Mouse (Mus musculus) stomach, embryonic 16.5 days (tissue): ENCODE measurements around the gene Hoxc12. TPM values are rescaled to one million over a fixed set of nuclear protein-coding genes. Genes with fewer than 3 reads are reported as not detected.
A peak's percentile ranks its signal among the peaks of the same experiment; 100 is the strongest.

Source experiments
- ATAC-seq: fragments of 200-750 bp; cut with Nextera tagmentation; 2 replicates; pipeline ENCODE4 v1.8.0; 2017; ENCODE audit warnings: moderate number of reproducible peaks, moderate TSS enrichment; ENCODE audit not compliant: insufficient read depth, low FRiP score
- H3K27ac ChIP-seq: fragments of 300-500 bp; sonication (generic); 2 replicates; pipeline ENCODE4 v1.5.1; 2014; ENCODE audit warnings: low read length
- H3K27me3 ChIP-seq: fragments of 300-500 bp; sonication (generic); 2 replicates; pipeline ENCODE4 v1.6.1; 2014; ENCODE audit warnings: low read length, control low read depth, mixed read lengths; ENCODE audit not compliant: control insufficient read depth, insufficient read depth
- H3K36me3 ChIP-seq: fragments of 300-500 bp; sonication (generic); 2 replicates; pipeline ENCODE4 v1.6.1; 2014; ENCODE audit warnings: low read length; ENCODE audit not compliant: control insufficient read depth, insufficient read depth
- H3K4me1 ChIP-seq: fragments of 300-500 bp; sonication (generic); 2 replicates; pipeline ENCODE4 v1.6.1; 2014; ENCODE audit warnings: low read length, control low read depth, mixed read lengths; ENCODE audit not compliant: control insufficient read depth, insufficient read depth
- H3K4me2 ChIP-seq: fragments of 300-500 bp; sonication (generic); 2 replicates; pipeline ENCODE4 v1.6.1; 2014; ENCODE audit warnings: low read depth, low read length, mixed read lengths
- H3K4me3 ChIP-seq: fragments of 300-500 bp; sonication (generic); replicated peaks from 2 replicates; pipeline ENCODE4 v1.5.1; 2014; ENCODE audit warnings: mild to moderate bottlenecking, low read length
- H3K9ac ChIP-seq: fragments of 300-500 bp; sonication (generic); 2 replicates; pipeline ENCODE4 v1.6.1; 2014; ENCODE audit warnings: low read length
- H3K9me3 ChIP-seq: fragments of 300-500 bp; sonication (generic); replicated peaks from 2 replicates; pipeline ENCODE4 v1.6.1; 2016; ENCODE audit warnings: low read length, control low read depth; ENCODE audit not compliant: control insufficient read depth
- WGBS: fragments of 180-500 bp; shearing (Covaris S2); extraction: QIAGEN DNeasy Blood & Tissue Kit; methylation state at CpG from one replicate; pipeline ENCODE4 v1.1.7; 2014; 5-methylcytosine and 5-hydroxymethylcytosine counted together
- microRNA-seq: library from miRNA; unstranded; fragments of <30 nt; microRNA quantifications from one replicate; pipeline ENCODE4, GENCODE M21; 2016
- polyA plus RNA-seq: library from polyadenylated mRNA; unstranded; fragments of >200 nt; fragmentation: Nextera tagmentation; extraction: Ambion mirVana; gene quantifications from 2 replicates; pipeline ENCODE4 v1.2.1, GENCODE M21; 2015

The Hoxc12 gene
- polyA plus RNA-seq, 1 experiment from 2014 or later: not detected

- peaks cover 92% of the 10 kb centered on the region for H3K27me3 ChIP-seq
- H3K9ac ChIP-seq: no peak overlapping the region
- no peaks in the 10 kb centered on the region for H3K4me1 ChIP-seq
- 3% methylated on average over 10 of the region's 10 CpGs for WGBS
- no peak overlapping the region for H3K4me2 ChIP-seq
- no peaks in the 10 kb centered on the region for H3K9me3 ChIP-seq
- no peak overlapping the region for H3K27ac ChIP-seq
- H3K4me3 ChIP-seq: no peak overlapping the region
- no peaks in the 10 kb centered on the region for H3K36me3 ChIP-seq
- no peak for ATAC-seq
Measured at GRCm38 (mm10) chr15:102984521-102984920, 48.0 kb downstream of the Hoxc12 start.

- Histone ChIP-seq H3K4me1 (no peaks in the 10 kb centered on the region), H3K9ac (no peak overlapping the region), H3K27me3 (peaks cover 92% of the 10 kb centered on the region), H3K27ac (no peak overlapping the region), H3K9me3 (no peaks in the 10 kb centered on the region), H3K36me3 (no peaks in the 10 kb centered on the region), H3K4me2 (no peak overlapping the region), H3K4me3 (no peak overlapping the region)
- no peak for ATAC-seq
- 15% methylated on average over 3 of the region's 3 CpGs for WGBS
Measured at GRCm38 (mm10) chr15:102984925-102985324, 48.4 kb downstream of the Hoxc12 start.

- H3K27ac ChIP-seq: no peak overlapping the region
- H3K9me3 ChIP-seq: no peaks in the 10 kb centered on the region
- H3K4me3 ChIP-seq: no peak overlapping the region
- peaks cover 93% of the 10 kb centered on the region for H3K27me3 ChIP-seq
- 7% methylated on average over 21 of the region's 21 CpGs for WGBS
- peak; percentile 66; the same call in 1 of the 2 replicates for ATAC-seq
- H3K9ac ChIP-seq: no peak overlapping the region
- H3K36me3 ChIP-seq: no peaks in the 10 kb centered on the region
- no peak overlapping the region for H3K4me2 ChIP-seq
- 0 out of 2 replicates have a peak, but pooled peaks cover 5% of the 10 kb centered on the region for H3K4me1 ChIP-seq
Measured at GRCm38 (mm10) chr15:102987124-102987833, 50.7 kb downstream of the Hoxc12 start.

- no peak for ATAC-seq
- H3K36me3 ChIP-seq: no peaks in the 10 kb centered on the region
- WGBS: 48% methylated on average over 5 of the region's 5 CpGs
- no peak overlapping the region for H3K4me2 ChIP-seq
- peaks cover 92% of the 10 kb centered on the region for H3K27me3 ChIP-seq
- no peak overlapping the region for H3K4me3 ChIP-seq
- no peaks in the 10 kb centered on the region for H3K9me3 ChIP-seq
- no peak overlapping the region for H3K9ac ChIP-seq
- H3K27ac ChIP-seq: no peak overlapping the region
- 0 out of 2 replicates have a peak, but pooled peaks cover 5% of the 10 kb centered on the region for H3K4me1 ChIP-seq
Measured at GRCm38 (mm10) chr15:102988078-102988477, 51.5 kb downstream of the Hoxc12 start.

Small RNAs within 50 kb of the gene (microRNA-seq; reads per million reads assigned to microRNA genes)
- gene Mir196a-2: 19.2 reads per million, percentile 38 among the genes with 10 or more reads in this experiment

Other genes starting within 250 kb of the Hoxc12 start
- gene Calcoco1, start 214.6 kb upstream of the Hoxc12 start, polyA plus RNA-seq: 36.8 and 37.7 TPM in 2 replicates
- gene Hoxc13, start 15.7 kb upstream of the Hoxc12 start, polyA plus RNA-seq: not detected in 2 replicates
- not detected in 2 replicates for gene Hoxc11, start 17.7 kb downstream of the Hoxc12 start, polyA plus RNA-seq
- gene Hoxc10, start 30.0 kb downstream of the Hoxc12 start, polyA plus RNA-seq: 0.06 TPM in 1 of 2 replicates, not detected in the other
- 17.5 and 19.4 TPM in 2 replicates for gene Hoxc5, start 30.7 kb downstream of the Hoxc12 start, polyA plus RNA-seq
- not detected in 2 replicates for gene Hoxc9, start 39.7 kb downstream of the Hoxc12 start, polyA plus RNA-seq
- 2.0 and 2.5 TPM in 2 replicates for gene Hoxc8, start 53.9 kb downstream of the Hoxc12 start, polyA plus RNA-seq
- gene Hoxc6, start 61.5 kb downstream of the Hoxc12 start, polyA plus RNA-seq: 3.3 and 3.8 TPM in 2 replicates
- gene Hoxc4, start 82.2 kb downstream of the Hoxc12 start, polyA plus RNA-seq: 19.0 and 20.0 TPM in 2 replicates
- gene Smug1, start 230.3 kb downstream of the Hoxc12 start, polyA plus RNA-seq: 20.1 and 21.1 TPM in 2 replicates